Mouse (Mus musculus) megakaryocyte, embryonic 14.5 days (primary cell): Measurements from ENCODE around the gene Efcab5.

Source experiments
- FLI1 ChIP-seq: IDR thresholded peaks from 2 replicates; pipeline ENCODE4 v1.6.1; 2012; ENCODE audit warnings: low read length, inconsistent platforms, mixed read lengths
- GATA1 ChIP-seq: IDR thresholded peaks from 3 replicates; pipeline ENCODE4 v1.6.1; 2012; ENCODE audit warnings: mixed read lengths, low read length, inconsistent platforms, borderline replicate concordance

- TF ChIP-seq GATA1 = no peak
- TF ChIP-seq FLI1 = no peak
Measured at GRCm38 (mm10) chr11:77087004-77087403, 101.8 kb downstream of the Efcab5 start.
